Mouse (Mus musculus): ENCODE measurements around the gene Tmbim7. TPM values are rescaled to one million over a fixed set of nuclear protein-coding genes. Genes with fewer than 3 reads are reported as not detected.

The Tmbim7 gene
- polyA plus RNA-seq, 1 experiment from 2014 or later = not detected

- H3K4me2 ChIP-seq (ENCODE audit: low read depth, low read length) = no peak overlapping the region
- peaks cover 60% of the 10 kb centered on the region for H3K36me3 ChIP-seq (ENCODE audit: control insufficient read depth, insufficient read depth, low read length)
- H3K27ac ChIP-seq (replicated peaks; ENCODE audit: low read depth, low read length) = no peak overlapping the region
- WGBS = 96% methylated on average over 3 of the region's 3 CpGs
- H3K9ac ChIP-seq (ENCODE audit: low read depth, low read length) = no peak overlapping the region
- ATAC-seq (ENCODE audit: low read depth) (no peak), DNase-seq (ENCODE audit: low spot score) (no peak)
- H3K9me3 ChIP-seq (ENCODE audit: control insufficient read depth, low read length) = no peaks in the 10 kb centered on the region
- H3K27me3 ChIP-seq (replicated peaks; ENCODE audit: control insufficient read depth, insufficient read depth, low read length) = no peaks in the 10 kb centered on the region
- H3K4me1 ChIP-seq (ENCODE audit: control insufficient read depth, insufficient read depth, low read length) = no peaks in the 10 kb centered on the region
- H3K4me3 ChIP-seq (ENCODE audit: low read depth, low read length) = no peak overlapping the region
Observed at GRCm38 (mm10) chr5:3691283-3691682, 40.3 kb downstream of the Tmbim7 start.

- H3K27me3 ChIP-seq (replicated peaks; ENCODE audit: control insufficient read depth, insufficient read depth, low read length) = no peaks in the 10 kb centered on the region
- no peaks in the 10 kb centered on the region for H3K4me1 ChIP-seq (ENCODE audit: control insufficient read depth, insufficient read depth, low read length)
- peaks cover 66% of the 10 kb centered on the region for H3K36me3 ChIP-seq (ENCODE audit: control insufficient read depth, insufficient read depth, low read length)
- H3K4me3 ChIP-seq (ENCODE audit: low read depth, low read length) = no peak overlapping the region
- WGBS = 94% methylated on average over 9 of the region's 9 CpGs
- H3K9me3 ChIP-seq (ENCODE audit: control insufficient read depth, low read length) = no peaks in the 10 kb centered on the region
- ATAC-seq (ENCODE audit: low read depth) (no peak), DNase-seq (ENCODE audit: low spot score) (no peak)
- H3K27ac ChIP-seq (replicated peaks; ENCODE audit: low read depth, low read length) = no peak overlapping the region
- H3K9ac ChIP-seq (ENCODE audit: low read depth, low read length) = no peak overlapping the region
- H3K4me2 ChIP-seq (ENCODE audit: low read depth, low read length) = no peak overlapping the region
Observed at GRCm38 (mm10) chr5:3692956-3693355, 42.0 kb downstream of the Tmbim7 start.

DNA sequence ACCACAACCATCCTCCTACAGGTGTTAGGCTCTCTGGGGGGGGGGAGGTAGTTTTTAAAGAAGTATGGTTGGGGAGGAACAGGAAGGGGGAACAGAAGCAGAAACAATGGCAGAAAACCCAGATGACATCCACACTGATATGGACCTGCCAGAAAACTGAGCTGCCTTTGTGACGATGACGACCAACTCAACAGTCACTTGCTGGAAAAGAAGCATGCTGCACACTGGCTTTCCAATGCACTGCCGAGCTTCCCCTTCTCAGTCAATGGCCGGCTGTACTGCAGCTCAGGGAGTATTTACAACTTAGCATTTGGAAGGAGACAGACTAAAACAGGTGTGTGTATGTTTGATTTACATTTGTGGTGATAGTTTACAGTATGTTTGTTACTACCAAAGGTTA, 44.2 kb downstream of the Tmbim7 start:
- H3K4me3 ChIP-seq (ENCODE audit: low read depth, low read length) = no peak overlapping the region
- no peak overlapping the region for H3K9ac ChIP-seq (ENCODE audit: low read depth, low read length)
- DNase-seq (ENCODE audit: low spot score) (no peak), ATAC-seq (ENCODE audit: low read depth) (no peak)
- H3K27me3 ChIP-seq (replicated peaks; ENCODE audit: control insufficient read depth, insufficient read depth, low read length) = no peaks in the 10 kb centered on the region
- H3K36me3 ChIP-seq (ENCODE audit: control insufficient read depth, insufficient read depth, low read length) = peaks cover 62% of the 10 kb centered on the region
- no peaks in the 10 kb centered on the region for H3K9me3 ChIP-seq (ENCODE audit: control insufficient read depth, low read length)
- WGBS = 88% methylated on average over 4 of the region's 4 CpGs
- H3K27ac ChIP-seq (replicated peaks; ENCODE audit: low read depth, low read length) = no peak overlapping the region
- H3K4me2 ChIP-seq (ENCODE audit: low read depth, low read length) = no peak overlapping the region
- no peaks in the 10 kb centered on the region for H3K4me1 ChIP-seq (ENCODE audit: control insufficient read depth, insufficient read depth, low read length)

DNA sequence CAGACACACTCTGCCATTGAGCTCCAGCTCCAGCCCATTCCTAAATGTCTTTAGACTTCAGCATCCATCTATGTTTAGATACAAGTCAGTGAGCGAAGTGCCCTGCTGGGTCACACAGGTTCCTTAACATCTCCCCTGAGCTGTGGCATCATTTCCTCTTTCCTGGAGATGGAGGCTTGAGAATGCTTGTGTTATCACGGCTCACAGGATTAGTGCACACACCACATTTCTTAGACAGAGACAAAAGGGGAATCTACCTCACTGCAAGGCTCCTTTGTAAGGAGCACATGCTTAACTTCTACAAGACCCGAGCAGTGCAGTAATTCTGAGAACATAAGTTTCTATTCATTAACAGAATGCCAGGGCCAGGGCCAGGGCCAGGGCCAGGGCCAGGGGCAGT, 45.0 kb downstream of the Tmbim7 start:
- no peak overlapping the region for H3K9ac ChIP-seq (ENCODE audit: low read depth, low read length)
- no peaks in the 10 kb centered on the region for H3K4me1 ChIP-seq (ENCODE audit: control insufficient read depth, insufficient read depth, low read length)
- H3K27me3 ChIP-seq (replicated peaks; ENCODE audit: control insufficient read depth, insufficient read depth, low read length) = no peaks in the 10 kb centered on the region
- peaks cover 66% of the 10 kb centered on the region for H3K36me3 ChIP-seq (ENCODE audit: control insufficient read depth, insufficient read depth, low read length)
- no peaks in the 10 kb centered on the region for H3K9me3 ChIP-seq (ENCODE audit: control insufficient read depth, low read length)
- H3K4me3 ChIP-seq (ENCODE audit: low read depth, low read length) = no peak overlapping the region
- ATAC-seq (ENCODE audit: low read depth) (no peak), DNase-seq (ENCODE audit: low spot score) (no peak)
- no peak overlapping the region for H3K27ac ChIP-seq (replicated peaks; ENCODE audit: low read depth, low read length)
- WGBS = 87% methylated on average over 3 of the region's 3 CpGs
- H3K4me2 ChIP-seq (ENCODE audit: low read depth, low read length) = no peak overlapping the region

- DNase-seq (ENCODE audit: low spot score) = no peak
- no peak overlapping the region for H3K4me2 ChIP-seq (ENCODE audit: low read depth, low read length)
- no peaks in the 10 kb centered on the region for H3K9me3 ChIP-seq (ENCODE audit: control insufficient read depth, low read length)
- H3K27ac ChIP-seq (replicated peaks; ENCODE audit: low read depth, low read length) = no peak overlapping the region
- H3K9ac ChIP-seq (ENCODE audit: low read depth, low read length) = no peak overlapping the region
- H3K27me3 ChIP-seq (replicated peaks; ENCODE audit: control insufficient read depth, insufficient read depth, low read length) = no peaks in the 10 kb centered on the region
- WGBS = 96% methylated on average over 5 of the region's 5 CpGs
- H3K36me3 ChIP-seq (ENCODE audit: control insufficient read depth, insufficient read depth, low read length) = peaks cover 46% of the 10 kb centered on the region
- ATAC-seq (ENCODE audit: low read depth) = no peak
- H3K4me1 ChIP-seq (ENCODE audit: control insufficient read depth, insufficient read depth, low read length) = no peaks in the 10 kb centered on the region
- no peak overlapping the region for H3K4me3 ChIP-seq (ENCODE audit: low read depth, low read length)
Observed at GRCm38 (mm10) chr5:3700025-3700424, 49.0 kb downstream of the Tmbim7 start.

GRCm38 (mm10) chr5:3702180-3702579, 51.2 kb downstream of the Tmbim7 start:
- 83% methylated on average over 4 of the region's 4 CpGs for WGBS
- Histone ChIP-seq H3K9ac (ENCODE audit: low read depth, low read length) (no peak overlapping the region), H3K4me3 (ENCODE audit: low read depth, low read length) (no peak overlapping the region), H3K4me2 (ENCODE audit: low read depth, low read length) (no peak overlapping the region), H3K27me3 (replicated peaks; ENCODE audit: control insufficient read depth, insufficient read depth, low read length) (no peaks in the 10 kb centered on the region), H3K9me3 (ENCODE audit: control insufficient read depth, low read length) (no peaks in the 10 kb centered on the region), H3K27ac (replicated peaks; ENCODE audit: low read depth, low read length) (no peak overlapping the region), H3K4me1 (ENCODE audit: control insufficient read depth, insufficient read depth, low read length) (no peaks in the 10 kb centered on the region), H3K36me3 (ENCODE audit: control insufficient read depth, insufficient read depth, low read length) (peaks cover 42% of the 10 kb centered on the region)
- no peak for ATAC-seq (ENCODE audit: low read depth)
- no peak for DNase-seq (ENCODE audit: low spot score)

GRCm38 (mm10) chr5:3715800-3716199, 64.8 kb downstream of the Tmbim7 start:
- ATAC-seq (ENCODE audit: low read depth) (no peak), DNase-seq (ENCODE audit: low spot score) (no peak)
- Histone ChIP-seq H3K27me3 (replicated peaks; ENCODE audit: control insufficient read depth, insufficient read depth, low read length) (no peaks in the 10 kb centered on the region), H3K4me1 (ENCODE audit: control insufficient read depth, insufficient read depth, low read length) (no peaks in the 10 kb centered on the region), H3K4me3 (ENCODE audit: low read depth, low read length) (no peak overlapping the region), H3K36me3 (ENCODE audit: control insufficient read depth, insufficient read depth, low read length) (peaks cover 43% of the 10 kb centered on the region), H3K9me3 (ENCODE audit: control insufficient read depth, low read length) (no peaks in the 10 kb centered on the region), H3K27ac (replicated peaks; ENCODE audit: low read depth, low read length) (no peak overlapping the region), H3K9ac (ENCODE audit: low read depth, low read length) (no peak overlapping the region), H3K4me2 (ENCODE audit: low read depth, low read length) (no peak overlapping the region)
- WGBS = 95% methylated on average over 5 of the region's 5 CpGs

DNA sequence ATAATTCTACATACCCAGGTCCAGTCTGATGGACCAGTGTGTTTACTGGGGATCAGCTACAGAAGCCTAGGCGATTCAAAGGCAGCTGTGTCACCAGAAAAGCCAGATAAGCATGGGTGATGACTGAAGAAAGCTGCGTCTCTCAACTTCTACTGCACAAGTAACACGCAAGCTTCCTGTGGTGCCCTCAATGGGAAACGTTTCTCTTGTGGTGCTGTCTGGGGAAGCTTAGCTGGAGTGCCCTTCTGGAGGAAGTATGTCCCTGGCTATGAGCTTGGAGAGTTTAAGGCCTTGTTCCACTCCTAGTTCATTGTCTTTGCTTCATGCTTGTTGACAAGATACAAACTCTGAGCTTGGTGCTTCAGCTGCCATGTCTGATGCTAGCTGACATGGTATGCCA, 68.4 kb downstream of the Tmbim7 start:
- no peak overlapping the region for H3K9ac ChIP-seq (ENCODE audit: low read depth, low read length)
- no peak for ATAC-seq (ENCODE audit: low read depth)
- no peak overlapping the region for H3K4me2 ChIP-seq (ENCODE audit: low read depth, low read length)
- H3K4me3 ChIP-seq (ENCODE audit: low read depth, low read length) = no peak overlapping the region
- no peaks in the 10 kb centered on the region for H3K4me1 ChIP-seq (ENCODE audit: control insufficient read depth, insufficient read depth, low read length)
- no peaks in the 10 kb centered on the region for H3K9me3 ChIP-seq (ENCODE audit: control insufficient read depth, low read length)
- H3K36me3 ChIP-seq (ENCODE audit: control insufficient read depth, insufficient read depth, low read length) = peaks cover 34% of the 10 kb centered on the region
- no peak for DNase-seq (ENCODE audit: low spot score)
- WGBS = 91% methylated on average over 4 of the region's 4 CpGs
- no peak overlapping the region for H3K27ac ChIP-seq (replicated peaks; ENCODE audit: low read depth, low read length)
- H3K27me3 ChIP-seq (replicated peaks; ENCODE audit: control insufficient read depth, insufficient read depth, low read length) = no peaks in the 10 kb centered on the region

- Histone ChIP-seq H3K27me3 (replicated peaks; ENCODE audit: control insufficient read depth, insufficient read depth, low read length) (no peaks in the 10 kb centered on the region), H3K4me1 (ENCODE audit: control insufficient read depth, insufficient read depth, low read length) (no peaks in the 10 kb centered on the region), H3K9me3 (ENCODE audit: control insufficient read depth, low read length) (no peaks in the 10 kb centered on the region), H3K4me3 (ENCODE audit: low read depth, low read length) (no peak overlapping the region), H3K9ac (ENCODE audit: low read depth, low read length) (no peak overlapping the region), H3K27ac (replicated peaks; ENCODE audit: low read depth, low read length) (no peak overlapping the region), H3K36me3 (ENCODE audit: control insufficient read depth, insufficient read depth, low read length) (peaks cover 36% of the 10 kb centered on the region), H3K4me2 (ENCODE audit: low read depth, low read length) (no peak overlapping the region)
- WGBS = 91% methylated on average over 2 of the region's 2 CpGs
- no peak for DNase-seq (ENCODE audit: low spot score)
- ATAC-seq (ENCODE audit: low read depth) = no peak
Observed at GRCm38 (mm10) chr5:3722873-3723272, 71.9 kb downstream of the Tmbim7 start.

Data from embryonic facial prominence, embryonic 14.5 days (tissue).